Comparison of ENCODE assay signal across 9 mouse cellular contexts in genomic region chr15:100421059-100421757, GRCm38 (mm10). TPM values are rescaled to one million over a fixed set of nuclear protein-coding genes. Genes with fewer than 3 reads are reported as not detected.
A peak's percentile ranks its signal among the peaks of the same experiment; 100 is the strongest.
DNase-seq lines count a peak whose midpoint lies in the region; ATAC-seq and TF ChIP-seq lines count a peak whose summit lies in the region.
"Had no signal": no experiment of that assay in that cellular context is flagged by ENCODE, and none has a peak within 500 bp of the region (broad histone marks: within the 10 kb centered on the region; RNA-seq: fewer than 3 reads in every experiment).

No protein-coding gene starts in this region.

- no peaks in the 10 kb centered on the region for H3K36me3 ChIP-seq in kidney, adult 2 months (ENCODE audit: control insufficient read depth, insufficient read depth, low read length)
- no peaks in the 10 kb centered on the region for H3K36me3 ChIP-seq in heart, embryonic 15.5 days
- peaks cover 16% of the 10 kb centered on the region for H3K36me3 ChIP-seq in liver, embryonic 15.5 days (replicated peaks)

- no peak for ATAC-seq in heart, embryonic 15.5 days (replicated peaks; ENCODE audit: insufficient number of reproducible peaks, insufficient read depth, low FRiP score, low read depth)
- ATAC-seq in liver, embryonic 15.5 days (ENCODE audit: insufficient read depth), result no peak

- peak overlapping the region; percentile 97 for H3K4me2 ChIP-seq in heart, embryonic 15.5 days
- peak overlapping the region; percentile 99 for H3K4me2 ChIP-seq in liver, embryonic 15.5 days

- H3K9ac ChIP-seq in heart, embryonic 15.5 days, result no peak overlapping the region
- H3K9ac ChIP-seq in liver, embryonic 15.5 days, result peak overlapping the region; percentile 98

- peaks cover 39% of the 10 kb centered on the region for H3K4me1 ChIP-seq in kidney, adult 2 months (ENCODE audit: control insufficient read depth, insufficient read depth, low read length)
- H3K4me1 ChIP-seq in brown adipose tissue, adult 24 weeks (ENCODE audit: control insufficient read depth, insufficient read depth, insufficient read length, low read length), result peaks cover 14% of the 10 kb centered on the region; the same call in 1 of the 2 replicates
- peaks cover 39% of the 10 kb centered on the region for H3K4me1 ChIP-seq in heart, embryonic 15.5 days (replicated peaks)
- peaks cover 75% of the 10 kb centered on the region for H3K4me1 ChIP-seq in liver, embryonic 15.5 days (replicated peaks)

- TF ChIP-seq POLR2A in kidney, adult 2 months (IDR thresholded peaks at IDR 0.05; ENCODE audit: low read depth, low read length), result no peak

- no peaks in the 10 kb centered on the region for H3K27me3 ChIP-seq in kidney, adult 2 months (replicated peaks; ENCODE audit: control insufficient read depth, insufficient read depth, low read length)
- H3K27me3 ChIP-seq in heart, embryonic 15.5 days, result peaks cover 18% of the 10 kb centered on the region
- H3K27me3 ChIP-seq in liver, embryonic 15.5 days, result peaks cover 30% of the 10 kb centered on the region

- peak overlapping the region; percentile 69 for H3K27ac ChIP-seq in kidney, adult 2 months (ENCODE audit: insufficient read depth, low read depth, low read length)
- H3K27ac ChIP-seq in brown adipose tissue, adult 24 weeks (replicated peaks; ENCODE audit: low read depth, low read length), result peak overlapping the region; percentile 15; the same call in 1 of the 2 replicates
- H3K27ac ChIP-seq in heart, embryonic 15.5 days, result no peak overlapping the region
- peak overlapping the region; percentile 99 for H3K27ac ChIP-seq in liver, embryonic 15.5 days (replicated peaks)

- H3K9me3 ChIP-seq in heart, embryonic 15.5 days (replicated peaks), result no peaks in the 10 kb centered on the region
- H3K9me3 ChIP-seq in liver, embryonic 15.5 days (replicated peaks), result no peaks in the 10 kb centered on the region

- no peak for TF ChIP-seq CTCF in kidney, adult 2 months (conservative IDR thresholded peaks at IDR 0.05; ENCODE audit: insufficient read depth, insufficient read length, low read depth, low read length)

- peak overlapping the region; percentile 3 for H3K4me3 ChIP-seq in kidney, adult 2 months (ENCODE audit: insufficient read depth, low read depth, low read length)
- peak overlapping the region; percentile 79 for H3K4me3 ChIP-seq in brown adipose tissue, adult 24 weeks (ENCODE audit: insufficient read depth, low read depth, low read length)
- peak overlapping the region; percentile 72 for H3K4me3 ChIP-seq in heart, embryonic 15.5 days
- peak overlapping the region; percentile 99 for H3K4me3 ChIP-seq in liver, embryonic 15.5 days (replicated peaks)

- 13% methylated on average over 8 of the region's 8 CpGs for WGBS in kidney, adult 2 months
- WGBS in heart, embryonic 15.5 days, result 27% methylated on average over 8 of the region's 8 CpGs
- WGBS in liver, embryonic 15.5 days (ENCODE audit: insufficient replicate concordance), result 13% methylated on average over 8 of the region's 8 CpGs

- DNase-seq in kidney, adult 2 months, result peak; percentile 49
- no peak for DNase-seq in kidney, postnatal 14 days
- DNase-seq in B cell, adult 2 months, result no peak
- DNase-seq in cerebellum, postnatal 14 days, result no peak
- DNase-seq in gastrocnemius, adult 18-20 months (ENCODE audit: low spot score), result no peak

RNA-seq across cellular contexts. Expression of gene Gm5475, which starts 0.7 kb away (rescaled TPM):
- 1.2 TPM in 2 replicates for polyA plus RNA-seq in kidney, adult 2 months (2012; rRNA removed)
- polyA plus RNA-seq in brown adipose tissue, adult 24 weeks (2012; ENCODE audit: insufficient read depth, insufficient read length, missing spikeins), result not detected in 2 replicates
- 0.09 TPM in 1 of 2 replicates, not detected in the other for polyA plus RNA-seq in heart, embryonic 15.5 days (2015; fragmentation: Nextera tagmentation; extraction: Ambion mirVana)
- polyA plus RNA-seq in liver, embryonic 15.5 days (2015; fragmentation: Nextera tagmentation; extraction: Ambion mirVana), result 0.05 TPM in 2 replicates
- under 1 TPM in 1 of 2 experiments, not detected in 1; 0.09 TPM for total RNA-seq in gastrocnemius, adult 18-20 months (2021)

RNA-seq across cellular contexts. Expression of gene Slc11a2, which starts 3.7 kb away (rescaled TPM):
- polyA plus RNA-seq in kidney, adult 2 months (2012; rRNA removed), result 97.1 and 109 TPM in 2 replicates
- polyA plus RNA-seq in brown adipose tissue, adult 24 weeks (2012; ENCODE audit: insufficient read depth, insufficient read length, missing spikeins), result 14.2 and 24.7 TPM in 2 replicates
- 11.6 and 14.9 TPM in 2 replicates for polyA plus RNA-seq in heart, embryonic 15.5 days (2015; fragmentation: Nextera tagmentation; extraction: Ambion mirVana)
- 39.7 and 43.9 TPM in 2 replicates for polyA plus RNA-seq in liver, embryonic 15.5 days (2015; fragmentation: Nextera tagmentation; extraction: Ambion mirVana)
- total RNA-seq in gastrocnemius, adult 18-20 months (2021), result 10 to 100 TPM; 34.5 to 40.0 TPM

RNA-seq across cellular contexts. Expression of gene Letmd1, which starts 47.6 kb away (rescaled TPM):
- 79.0 and 79.8 TPM in 2 replicates for polyA plus RNA-seq in kidney, adult 2 months (2012; rRNA removed)
- polyA plus RNA-seq in brown adipose tissue, adult 24 weeks (2012; ENCODE audit: insufficient read depth, insufficient read length, missing spikeins), result 589 and 634 TPM in 2 replicates
- 11.6 and 16.4 TPM in 2 replicates for polyA plus RNA-seq in heart, embryonic 15.5 days (2015; fragmentation: Nextera tagmentation; extraction: Ambion mirVana)
- 11.9 and 14.3 TPM in 2 replicates for polyA plus RNA-seq in liver, embryonic 15.5 days (2015; fragmentation: Nextera tagmentation; extraction: Ambion mirVana)
- 1 to 10 TPM; 6.7 to 7.5 TPM for total RNA-seq in gastrocnemius, adult 18-20 months (2021)

RNA-seq across cellular contexts. Expression of gene Higd1c, which starts 56.9 kb away (rescaled TPM):
- 0.97 and 2.0 TPM in 2 replicates for polyA plus RNA-seq in kidney, adult 2 months (2012; rRNA removed)
- polyA plus RNA-seq in brown adipose tissue, adult 24 weeks (2012; ENCODE audit: insufficient read depth, insufficient read length, missing spikeins), result not detected in 2 replicates
- polyA plus RNA-seq in heart, embryonic 15.5 days (2015; fragmentation: Nextera tagmentation; extraction: Ambion mirVana), result not detected in 2 replicates
- polyA plus RNA-seq in liver, embryonic 15.5 days (2015; fragmentation: Nextera tagmentation; extraction: Ambion mirVana), result not detected in 2 replicates
- total RNA-seq in gastrocnemius, adult 18-20 months (2021), result not detected
- total RNA-seq: left cerebral cortex, postnatal 14 days had no signal

Comparison
In these comparisons a context has a peak if more than half of its experiments do, and no peak if none do; other contexts are left out.
1. H3K4me3 ChIP-seq: peak in every context shown above with its lines; median percentile 99 in liver, embryonic 15.5 days; 79 in brown adipose tissue, adult 24 weeks; 72 in heart, embryonic 15.5 days; 3 in kidney, adult 2 months.